Mouse (Mus musculus) left cerebral cortex, postnatal 14 days (tissue): Measurements from ENCODE around the gene Efcab1. TPM values are rescaled to one million over a fixed set of nuclear protein-coding genes. Genes with fewer than 3 reads are reported as not detected.
"Not testable (repeated sequence)": the region's sequence is repeated elsewhere in the genome, so short reads cannot be mapped to it uniquely, and the experiment has no call there.

Experiments
- DNase-seq, 2 experiments: peaks; one replicate each; pipeline ENCODE4 v3.0.0; 2021 to 2022; ENCODE audit warnings: low spot score in 2 of 2, mixed read lengths in 1 of 2
- intact Hi-C: fragments of 180-260 bp; cut with DNase I; formaldehyde crosslinking; loops from one replicate; pipeline ENCODE4 v1.15.1; 2025
- long read RNA-seq, 2 experiments: library from polyadenylated mRNA; stranded (forward); transcript quantifications; one replicate each; pipeline ENCODE4 v2.0.0; 2021
- total RNA-seq, 2 experiments: library from RNA; stranded (reverse); gene quantifications; 2 replicates each; pipeline ENCODE4 v1.2.3; 2021

Efcab1 gene
- 1 to 10 TPM; 5.6 to 5.9 TPM for total RNA-seq
- long read RNA-seq, experiment 1, partial matches to known transcripts, result 0 of 3 reads
- long read RNA-seq, experiment 1, other reads (novel, unspliced or antisense), result 0 of 3 reads
- long read RNA-seq, experiment 2, transcript Efcab1-201 (6 exons, 2,752 nt), result major isoform, 7 of 9 reads
- long read RNA-seq, experiment 2, partial matches to known transcripts, result 0 of 9 reads
- long read RNA-seq, experiment 2, other reads (novel, unspliced or antisense), result 2 of 9 reads

DNA sequence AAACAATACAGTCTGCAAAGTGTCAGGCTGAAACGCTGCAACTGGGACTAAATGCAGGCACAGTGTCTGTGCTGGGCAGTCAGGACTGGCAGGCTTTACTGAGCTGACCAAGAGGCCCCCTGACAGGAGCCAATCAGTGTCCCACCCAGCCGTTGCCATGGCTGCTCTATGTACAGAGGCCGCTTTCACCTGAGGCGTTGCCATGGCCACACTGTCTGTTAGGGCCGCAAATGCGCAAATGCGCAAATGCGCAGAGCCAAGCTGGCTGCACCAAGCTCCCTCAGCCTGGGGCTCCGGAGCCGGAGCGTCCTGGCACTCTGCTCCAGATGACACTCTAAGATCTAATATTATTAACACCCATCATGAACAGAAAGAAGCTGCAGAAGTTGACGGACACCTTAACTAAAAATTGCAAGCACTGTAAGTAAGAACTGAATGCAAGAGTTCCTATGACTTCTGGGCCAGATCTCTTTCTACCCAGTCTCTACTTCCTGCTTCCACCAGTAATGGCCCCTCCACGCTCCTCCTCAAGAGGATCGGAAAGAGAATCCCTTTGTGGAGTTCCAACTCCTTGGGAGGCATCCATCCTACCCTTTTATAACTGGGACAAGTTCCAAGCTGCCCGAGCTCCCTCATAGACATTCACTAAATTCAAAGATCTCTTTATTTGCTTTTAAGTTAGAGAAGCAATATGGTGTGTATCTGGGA lies at the start of gene Efcab1:
Gene Efcab1, plus strand, starts transcription at position 214 of the 708 bp plus-strand sequence.
- peak; percentile 47 to 74 for DNase-seq
- intact Hi-C loops, result no loop called here

DNA sequence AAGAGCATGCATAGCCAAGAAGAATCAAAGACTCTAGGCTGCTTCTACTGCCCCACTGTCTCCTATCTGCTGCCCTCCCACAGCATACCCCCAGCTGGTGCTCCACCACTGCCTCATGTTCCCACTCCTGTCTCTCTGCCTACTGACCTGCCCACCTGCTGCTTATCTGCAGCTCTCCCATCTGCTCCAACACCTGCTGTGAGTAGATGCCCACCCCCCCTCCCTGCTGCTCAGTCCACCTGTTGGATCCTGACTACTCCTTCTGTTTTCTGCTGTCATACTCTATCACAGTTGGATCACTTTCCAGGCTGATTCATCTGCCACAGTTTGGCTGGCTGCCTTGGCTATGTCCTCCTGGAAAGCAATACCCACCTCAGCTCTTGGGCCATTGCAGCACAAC lies 47.0 kb upstream of the Efcab1 start:
- intact Hi-C loops, result no loop called here
- DNase-seq, result no peak

- no peak for DNase-seq
- intact Hi-C loops, result no loop called here
These were observed 21.5 kb upstream of the Efcab1 start for GRCm38 (mm10) chr16:14884916-14885315.

DNA sequence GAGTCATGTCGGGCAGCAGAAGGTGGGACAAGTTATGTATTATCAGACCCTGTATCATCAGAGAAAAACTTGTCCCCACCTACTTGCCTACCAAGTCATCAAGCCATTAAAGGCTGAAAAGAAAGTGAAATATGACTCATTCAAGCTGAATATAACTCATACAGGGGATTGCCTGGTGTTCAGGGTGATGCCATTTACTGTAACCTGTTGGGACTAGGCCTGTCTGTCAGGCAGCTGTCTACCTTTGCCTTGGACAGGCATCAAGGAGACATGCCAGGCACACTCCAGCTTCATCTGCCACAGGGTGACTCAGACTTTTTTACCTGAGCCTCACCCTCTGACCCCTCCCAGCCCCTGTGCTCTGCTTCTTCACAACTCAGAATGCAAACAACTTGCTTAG lies 21.0 kb upstream of the Efcab1 start:
- no peak for DNase-seq
- intact Hi-C loops, result no loop called here

GRCm38 (mm10) chr16:14892492-14892891 lies 13.9 kb upstream of the Efcab1 start:
- intact Hi-C loops, result no loop called here
- DNase-seq, result no peak

DNA sequence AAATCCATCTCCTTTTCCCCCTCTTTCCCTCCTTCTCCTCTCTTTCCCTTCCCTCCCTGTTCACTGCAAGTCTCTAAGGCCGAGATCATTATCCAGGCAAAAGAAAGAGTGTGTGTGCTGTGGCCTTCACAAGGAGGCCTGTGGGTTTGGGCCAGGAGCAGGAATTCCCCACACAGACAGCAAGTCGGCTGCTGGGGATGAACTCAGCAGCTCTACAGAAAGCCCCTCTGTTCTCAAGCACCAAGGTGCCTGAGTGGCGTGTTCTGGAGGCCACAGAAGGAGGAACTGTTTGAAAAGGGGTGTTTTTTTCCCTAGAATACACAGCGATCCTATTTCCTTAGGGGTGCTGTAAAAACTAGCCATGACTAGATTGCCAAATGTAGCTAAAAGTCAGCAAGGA lies 12.5 kb upstream of the Efcab1 start:
- intact Hi-C loops, result no loop called here
- DNase-seq, result no peak

DNA sequence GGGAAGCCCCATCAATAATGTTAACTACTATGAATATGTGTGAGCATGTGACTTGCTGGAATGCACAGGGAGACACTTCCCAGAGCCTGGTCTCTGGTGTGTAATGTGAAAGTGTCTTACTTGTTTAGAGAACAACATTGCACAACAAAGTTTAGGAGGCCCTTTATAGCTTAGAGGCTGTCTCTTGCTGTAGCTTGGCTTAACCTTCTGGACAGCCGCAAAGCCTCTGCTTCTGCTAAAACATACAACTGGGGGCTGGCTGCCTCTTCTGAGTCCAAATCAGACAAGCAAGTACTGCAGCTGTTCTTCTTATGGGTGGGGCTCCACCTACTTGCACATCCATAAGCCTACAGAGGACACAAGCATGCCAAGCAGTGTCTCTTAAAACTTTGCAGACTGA lies 11.7 kb upstream of the Efcab1 start:
- DNase-seq, result no peak
- intact Hi-C loops, result no loop called here

- DNase-seq, result no peak
- intact Hi-C loops, result no loop called here
These were observed 10.9 kb upstream of the Efcab1 start for GRCm38 (mm10) chr16:14895543-14895942.

GRCm38 (mm10) chr16:14930711-14931110 lies 24.3 kb downstream of the Efcab1 start:
- DNase-seq, intact Hi-C loops: not testable (repeated sequence)

- intact Hi-C loops, DNase-seq: not testable (repeated sequence)
These were observed 30.2 kb downstream of the Efcab1 start for GRCm38 (mm10) chr16:14936478-14937166.

- no peak for DNase-seq
- intact Hi-C loops, result no loop called here
These were observed 33.1 kb downstream of the Efcab1 start for GRCm38 (mm10) chr16:14939552-14939951.

DNA sequence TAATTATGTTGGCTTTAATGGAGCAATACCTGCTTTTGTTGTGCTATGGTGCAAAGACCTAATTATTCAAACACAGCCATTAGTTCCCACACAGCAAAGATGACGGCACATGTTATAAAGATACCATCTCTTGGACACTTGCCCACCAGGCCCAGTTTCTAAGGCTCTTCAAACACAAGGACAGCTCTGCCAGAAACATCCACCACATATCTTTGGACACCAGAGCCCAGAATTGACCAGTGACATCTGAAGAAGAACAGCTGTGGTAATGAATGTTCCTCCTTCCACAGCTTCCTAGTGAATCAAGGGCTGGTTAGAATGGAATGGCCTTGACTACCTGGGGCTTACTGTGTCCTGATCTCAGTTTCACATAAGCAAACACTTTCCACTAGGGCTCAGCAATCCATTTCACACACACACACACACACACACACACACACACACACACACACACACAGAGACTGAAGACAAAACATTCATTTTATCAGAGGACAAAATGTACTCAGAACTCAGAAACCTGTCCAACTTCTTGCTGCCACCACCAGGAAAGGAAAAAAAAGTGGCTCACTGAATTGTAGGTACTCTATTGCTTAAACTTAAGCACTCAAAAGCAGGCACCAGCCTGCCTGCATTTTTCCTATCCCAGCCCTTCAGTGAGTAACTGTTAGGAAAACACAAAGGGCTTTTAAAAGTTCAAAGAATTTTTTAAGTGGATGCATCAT lies 33.7 kb downstream of the Efcab1 start:
- intact Hi-C loops, result no loop called here
- DNase-seq, result peak in 1 of 2 experiments; percentile 10

DNA sequence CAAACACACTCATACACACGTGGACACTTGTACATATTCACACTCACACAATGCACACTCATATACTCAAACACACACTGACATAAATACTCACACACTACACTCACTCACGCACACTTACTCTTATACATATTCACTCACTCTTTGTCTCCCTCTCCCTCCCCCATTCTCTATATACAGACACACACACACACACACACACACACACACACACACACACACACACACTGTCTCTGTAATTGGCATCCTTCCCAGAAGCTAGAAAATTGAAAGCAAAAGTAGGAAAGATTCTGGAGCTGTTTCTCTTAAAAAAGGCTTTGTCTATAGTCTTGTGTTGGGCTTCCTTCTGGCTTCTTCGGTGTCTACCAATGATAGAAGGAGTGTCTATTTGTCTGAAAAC lies 34.5 kb downstream of the Efcab1 start:
- intact Hi-C loops, result no loop called here

DNA sequence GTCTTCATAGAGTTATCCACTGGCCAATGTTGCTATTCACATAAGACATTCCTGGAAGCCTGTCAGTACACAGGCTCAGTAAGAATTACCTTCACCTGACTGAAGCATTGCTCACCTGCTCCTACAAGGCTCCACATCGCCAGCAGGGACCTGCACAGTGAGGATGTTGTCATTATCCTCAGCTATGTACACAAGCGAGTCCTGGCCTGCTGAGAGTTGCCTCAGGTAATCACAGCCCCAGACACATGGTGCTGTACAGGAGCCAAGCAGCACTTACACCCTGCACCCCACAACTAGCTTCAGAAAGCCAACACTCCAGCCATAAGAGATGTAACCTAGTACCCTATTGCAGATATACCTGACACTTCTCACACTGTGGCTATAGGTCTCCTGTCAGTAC lies 37.1 kb downstream of the Efcab1 start:
- DNase-seq, result no peak
- intact Hi-C loops, result no loop called here

More for the DNA sequence above, 34.5 kb downstream of the Efcab1 start:
- peak; percentile 20 to 60 for DNase-seq

DNA sequence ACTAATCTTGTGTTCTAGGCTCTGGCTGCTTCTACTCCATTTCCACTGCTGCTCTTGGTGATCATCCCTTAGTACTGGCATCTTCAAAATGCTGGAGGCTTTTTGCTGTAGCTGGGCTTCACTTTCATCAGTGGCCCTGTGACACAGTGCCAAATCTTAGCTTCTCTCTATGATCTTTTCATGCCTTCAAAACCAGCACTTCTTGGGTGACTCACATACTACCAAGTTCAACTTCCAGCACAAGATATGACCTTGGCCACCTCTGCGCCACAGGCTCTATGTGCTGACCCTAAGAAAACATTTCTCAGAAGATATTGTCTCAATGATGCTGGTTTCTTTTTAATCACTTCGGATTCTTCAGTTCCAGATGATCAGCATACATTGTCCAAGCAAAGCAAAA lies 41.2 kb downstream of the Efcab1 start:
- intact Hi-C loops, DNase-seq: not testable (repeated sequence)

- no peak for DNase-seq
- intact Hi-C loops, result no loop called here
These were observed 45.5 kb downstream of the Efcab1 start for GRCm38 (mm10) chr16:14951894-14952293.

DNA sequence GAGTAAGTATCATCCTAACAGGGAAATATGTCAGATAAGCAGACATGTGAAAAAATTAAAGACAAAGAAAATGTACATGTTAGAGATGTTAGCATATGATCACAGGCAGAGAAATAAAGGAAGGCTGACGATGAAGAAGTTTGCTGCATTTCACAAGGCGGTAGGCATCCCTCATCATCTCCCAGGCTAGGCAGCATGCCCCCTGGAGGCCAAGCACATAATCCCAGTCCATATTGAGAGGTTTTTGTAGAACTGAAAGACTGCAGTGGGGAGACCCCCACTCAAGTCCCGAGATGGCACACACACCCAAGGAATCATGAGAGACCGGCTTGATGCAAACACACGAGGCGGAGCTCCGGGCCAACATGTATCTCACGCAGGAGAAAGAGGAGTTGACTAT lies 53.3 kb downstream of the Efcab1 start:
- DNase-seq, result no peak
- intact Hi-C loops, result no loop called here

GRCm38 (mm10) chr16:14973696-14974095 lies 67.3 kb downstream of the Efcab1 start:
- no peak for DNase-seq
- intact Hi-C loops, result no loop called here

- no peak for DNase-seq
- intact Hi-C loops, result no loop called here
These were observed 72.8 kb downstream of the Efcab1 start for GRCm38 (mm10) chr16:14979228-14979627.
